Mouse (Mus musculus) neural tube, embryonic 10.5 days (tissue): ENCODE results near the gene E330009J07Rik.

Source experiments
- DNase-seq: peaks from one replicate; pipeline ENCODE4 v3.0.0-alpha.2; 2017; ENCODE audit warnings: low spot score; ENCODE audit errors: extremely low spot score

The E330009J07Rik gene

DNA sequence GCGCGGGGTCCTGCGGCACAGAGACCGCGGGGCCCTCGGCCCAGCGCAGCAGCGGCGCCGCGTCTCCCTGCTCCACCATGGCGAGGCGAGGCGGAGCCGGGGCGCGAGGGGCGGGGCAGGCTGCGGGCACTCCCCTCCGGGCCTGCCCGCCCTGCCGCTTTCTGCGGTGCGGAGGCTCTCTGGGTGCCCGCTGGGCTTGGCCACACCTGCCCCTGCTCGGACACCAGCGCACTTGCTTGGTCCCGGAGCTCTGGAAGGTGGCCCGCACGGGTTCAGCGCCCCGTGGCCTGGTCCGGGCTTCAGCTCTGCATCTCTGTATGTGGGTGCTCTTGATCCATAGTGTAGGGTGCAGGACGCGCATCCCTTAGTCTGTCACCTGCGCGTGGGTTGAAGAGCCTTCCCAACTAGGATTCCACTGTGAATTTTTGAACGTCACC lies at the start of gene E330009J07Rik:
Gene E330009J07Rik (minus strand): TSS at position 89 of the 437 bp plus-strand sequence.
- DNase-seq, result no peak

- DNase-seq, result no peak
These were observed 46.4 kb upstream of the E330009J07Rik start for GRCm38 (mm10) chr6:40482318-40482717.

DNA sequence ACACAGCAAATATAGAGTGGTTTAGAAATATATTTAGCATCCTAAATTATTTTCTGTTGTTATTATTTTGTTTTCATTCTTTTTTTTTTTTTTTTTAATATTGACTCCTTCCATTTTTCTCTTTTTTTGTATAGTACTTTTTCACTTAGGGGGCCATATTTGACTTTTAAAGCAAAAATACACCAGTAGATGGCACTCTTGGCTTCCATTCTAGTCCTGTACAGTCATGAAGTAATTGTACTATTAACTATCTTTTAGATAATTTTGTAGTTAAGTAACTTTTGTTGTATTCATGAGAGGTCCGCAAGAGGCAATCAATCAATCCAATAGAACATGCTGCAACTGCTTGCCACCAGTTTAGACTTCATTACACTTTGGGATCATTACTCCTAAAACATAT lies 43.8 kb upstream of the E330009J07Rik start:
- DNase-seq, result no peak

GRCm38 (mm10) chr6:40476132-40476531 lies 40.2 kb upstream of the E330009J07Rik start:
- no peak for DNase-seq

- DNase-seq, result no peak
These were observed 35.7 kb upstream of the E330009J07Rik start for GRCm38 (mm10) chr6:40471720-40472010.

- DNase-seq, result peak; percentile 95
These were observed 35.2 kb upstream of the E330009J07Rik start, which contains the start of gene Ssbp1 for GRCm38 (mm10) chr6:40470916-40471719. Gene Ssbp1, plus strand, starts transcription at chr6:40471352.

GRCm38 (mm10) chr6:40465710-40466109 lies 29.8 kb upstream of the E330009J07Rik start:
- DNase-seq, result no peak

DNA sequence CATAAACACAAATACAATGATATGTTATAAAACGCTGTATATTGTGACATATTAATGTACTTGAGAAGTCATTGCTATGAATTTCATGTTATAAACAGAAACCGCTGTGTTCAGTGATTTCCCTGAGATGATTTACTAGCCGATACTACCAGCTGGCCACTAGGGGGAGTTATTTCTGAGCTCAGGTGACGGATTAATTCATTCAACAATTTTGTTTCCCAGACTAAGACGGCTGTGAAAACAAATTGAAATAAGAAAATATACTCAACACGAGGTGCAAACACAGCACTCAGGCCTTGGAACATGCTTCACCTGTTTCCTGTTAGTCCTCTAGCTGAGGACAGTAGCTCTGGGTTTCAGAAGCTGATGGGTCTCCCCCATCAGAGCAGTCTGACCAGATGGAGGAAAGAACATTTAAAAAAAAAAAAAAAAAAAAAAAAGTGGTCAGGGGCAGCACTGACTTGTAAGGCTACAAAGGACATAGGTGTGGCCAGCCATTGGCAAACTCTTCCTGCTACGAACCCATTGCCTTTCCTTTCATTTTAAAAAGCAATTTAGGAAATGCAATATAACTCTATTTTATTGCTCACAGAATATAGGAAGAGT lies 18.6 kb upstream of the E330009J07Rik start:
- peak; percentile 23 for DNase-seq

DNA sequence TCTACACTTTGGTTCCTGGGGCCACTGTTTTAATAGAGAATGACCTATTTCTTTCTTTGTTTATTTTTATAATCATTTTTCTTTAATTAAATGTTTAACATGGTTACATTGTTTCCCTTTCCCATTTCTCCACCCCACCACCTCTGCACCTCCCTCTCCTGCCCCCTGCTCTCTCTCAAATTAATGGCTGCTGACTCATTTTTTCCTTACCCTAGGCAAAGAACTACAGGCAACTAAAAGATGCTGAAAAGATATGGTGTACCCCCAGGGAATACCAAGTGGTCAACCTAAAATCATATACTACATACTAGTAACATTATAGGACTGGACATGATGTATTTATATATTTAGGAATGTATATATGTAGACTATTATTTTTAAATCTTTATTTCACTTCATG lies 12.7 kb upstream of the E330009J07Rik start:
- no peak for DNase-seq

DNA sequence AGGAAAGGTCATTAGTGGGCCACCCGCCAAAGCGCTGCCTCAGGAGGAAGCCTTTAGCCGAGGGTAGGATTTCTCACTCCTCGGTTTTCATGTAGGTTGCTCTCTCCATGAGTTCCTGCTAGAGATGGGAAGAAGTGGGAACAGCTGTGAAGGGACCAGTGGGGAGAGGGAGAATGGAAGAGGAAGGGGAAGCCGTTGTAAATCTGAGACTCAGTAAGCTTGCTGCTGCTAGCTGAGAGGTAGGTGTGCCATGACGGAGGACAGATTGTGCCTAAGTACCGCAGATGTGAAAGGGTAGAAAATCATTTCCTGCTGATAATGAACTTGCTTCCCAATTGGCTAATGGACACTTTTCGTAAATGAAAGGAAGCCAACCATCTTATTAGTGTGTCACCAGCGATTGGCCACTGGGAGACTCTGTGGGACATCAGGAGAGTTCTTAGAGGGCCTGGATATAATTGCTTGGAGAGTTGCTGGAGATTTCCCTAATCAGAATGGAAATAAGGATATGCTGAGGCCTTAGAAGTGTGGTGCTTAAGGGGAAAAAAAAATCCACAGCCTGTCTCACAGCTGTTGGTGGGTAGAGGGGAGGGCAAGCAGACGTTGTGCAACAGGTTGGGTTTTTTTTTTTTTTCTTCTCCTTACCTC lies 7.5 kb upstream of the E330009J07Rik start:
- DNase-seq, result no peak

DNA sequence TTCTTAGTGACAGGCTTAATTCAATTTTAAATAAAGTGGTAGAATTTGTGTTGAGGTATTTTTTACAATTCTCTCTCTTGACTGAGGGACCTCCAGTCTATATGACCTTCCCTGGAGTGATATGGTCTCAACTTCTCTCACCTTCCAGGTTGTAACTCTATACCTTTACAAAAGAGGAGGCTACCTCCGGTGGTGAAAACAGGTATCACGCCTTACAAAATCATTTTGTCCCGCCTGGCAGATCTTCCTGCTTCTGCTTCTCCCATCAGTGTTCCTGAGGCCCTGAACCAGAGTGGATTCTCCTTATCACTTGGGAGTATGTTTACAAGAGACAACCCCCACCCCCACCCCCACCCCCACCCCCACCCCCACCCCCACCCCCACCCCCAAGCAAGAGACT lies 5.8 kb upstream of the E330009J07Rik start:
- no peak for DNase-seq

DNA sequence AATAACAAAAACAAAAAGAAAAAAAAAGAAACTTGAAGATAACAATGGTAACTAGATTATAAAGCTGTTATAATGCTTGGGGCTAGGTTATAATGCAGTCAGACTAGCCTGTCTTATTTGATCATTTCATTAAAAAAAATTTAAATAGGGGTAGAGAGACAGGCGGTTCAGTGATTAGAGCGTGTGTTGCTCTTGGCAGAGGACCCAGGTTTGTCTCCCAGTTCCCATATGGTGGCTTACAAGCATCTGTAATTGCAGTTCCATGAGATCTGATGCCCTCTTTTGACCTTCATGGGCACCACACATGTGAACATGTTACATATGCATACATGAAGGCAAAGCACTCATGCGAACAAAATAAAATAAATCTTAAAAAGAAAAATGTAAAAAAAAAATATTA lies 5.3 kb upstream of the E330009J07Rik start:
- DNase-seq, result no peak

- DNase-seq, result no peak
These were observed 3.8 kb upstream of the E330009J07Rik start for GRCm38 (mm10) chr6:40439731-40440130.

DNA sequence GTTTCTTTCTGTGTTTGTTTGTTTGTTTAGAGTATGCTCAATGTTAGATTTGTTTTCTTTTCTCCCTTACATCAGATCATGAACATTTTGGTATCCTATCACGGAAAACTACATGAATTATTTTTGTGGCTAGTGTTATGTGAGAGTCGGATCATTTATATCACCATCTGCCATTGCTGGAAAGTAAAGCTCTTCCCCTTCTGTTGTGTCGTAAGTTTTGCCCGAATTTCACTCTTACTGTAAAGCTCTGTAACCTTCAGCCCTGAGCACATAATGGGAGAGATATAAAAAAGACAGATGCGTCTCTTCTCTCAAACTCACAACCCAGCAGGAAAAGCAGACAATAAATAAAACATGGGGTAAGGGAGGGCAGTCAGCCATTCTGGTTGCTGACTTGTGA lies 3.0 kb upstream of the E330009J07Rik start, which contains the start of gene Wee2:
Gene Wee2 (plus strand): TSS at position 153 of the 400 bp plus-strand sequence.
- no peak for DNase-seq

- peak; percentile 82 for DNase-seq
These were observed 536 bp downstream of the E330009J07Rik start for GRCm38 (mm10) chr6:40435151-40436046.

- no peak for DNase-seq
These were observed 1.2 kb downstream of the E330009J07Rik start for GRCm38 (mm10) chr6:40434697-40435096.

- DNase-seq, result no peak
These were observed 3.3 kb downstream of the E330009J07Rik start for GRCm38 (mm10) chr6:40432346-40433275.

GRCm38 (mm10) chr6:40431812-40432211 lies 4.1 kb downstream of the E330009J07Rik start:
- no peak for DNase-seq

- no peak for DNase-seq
These were observed 4.6 kb downstream of the E330009J07Rik start for GRCm38 (mm10) chr6:40431356-40431755.

DNA sequence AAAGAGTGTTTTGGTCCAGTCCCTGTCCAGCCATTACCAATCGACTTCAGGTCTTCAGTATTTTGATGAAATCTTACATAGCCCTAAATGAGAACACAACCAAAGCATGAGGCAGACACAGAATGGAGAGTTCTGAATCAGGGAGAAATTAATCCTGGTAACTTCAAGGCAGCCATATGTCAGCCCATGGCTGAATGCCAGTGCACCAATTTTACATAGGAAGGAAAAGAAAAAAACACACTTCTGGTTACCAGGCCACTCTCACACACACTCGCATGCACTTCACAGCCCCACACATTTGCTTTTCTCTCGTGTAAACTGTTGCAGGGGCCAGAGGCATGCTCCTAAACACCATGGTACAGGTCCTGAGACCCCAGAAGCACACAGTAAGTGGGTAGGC lies 5.1 kb downstream of the E330009J07Rik start:
- DNase-seq, result no peak
